Mouse (Mus musculus) forebrain, embryonic 10.5 days (tissue): ENCODE data around the gene Paqr5. TPM values are rescaled to one million over a fixed set of nuclear protein-coding genes. Genes with fewer than 3 reads are reported as not detected.

ENCODE experiments used
- DNase-seq: peaks from one replicate; pipeline ENCODE4 v3.0.0-alpha.2; 2017; ENCODE audit warnings: low spot score; ENCODE audit errors: extremely low spot score
- H3K27ac ChIP-seq: fragments of 300-500 bp; sonication (generic); 2 replicates; pipeline ENCODE4 v1.5.1; 2016; ENCODE audit warnings: mild to moderate bottlenecking
- H3K27me3 ChIP-seq: fragments of 300-500 bp; sonication (generic); 2 replicates; pipeline ENCODE4 v1.6.1; 2016; ENCODE audit warnings: mild to moderate bottlenecking; ENCODE audit not compliant: poor library complexity, severe bottlenecking
- H3K36me3 ChIP-seq: fragments of 300-500 bp; sonication (generic); replicated peaks from 2 replicates; pipeline ENCODE4 v1.6.1; 2016; ENCODE audit warnings: mild to moderate bottlenecking, moderate library complexity
- H3K4me1 ChIP-seq: fragments of 300-500 bp; sonication (generic); 2 replicates; pipeline ENCODE4 v1.6.1; 2016
- H3K4me3 ChIP-seq: fragments of 300-500 bp; sonication (generic); 2 replicates; pipeline ENCODE4 v1.5.1; 2016; ENCODE audit warnings: mild to moderate bottlenecking, moderate library complexity
- H3K9me3 ChIP-seq: fragments of 300-500 bp; sonication (generic); 2 replicates; pipeline ENCODE4 v1.6.1; 2016; ENCODE audit warnings: mild to moderate bottlenecking, moderate library complexity
- WGBS: fragments of 180-500 bp; shearing (Covaris S2); methylation state at CpG from one replicate; pipeline ENCODE4 v1.1.7; 2016; 5-methylcytosine and 5-hydroxymethylcytosine counted together
- polyA plus RNA-seq: library from polyadenylated mRNA; unstranded; fragments of >200 nt; fragmentation: Nextera tagmentation; extraction: Ambion mirVana; gene quantifications from 2 replicates; pipeline ENCODE4 v1.2.1, GENCODE M21; 2016

The Paqr5 gene
- 0.58 and 1.0 TPM in 2 replicates for polyA plus RNA-seq

- peaks cover 73% of the 10 kb centered on the region for H3K27me3 ChIP-seq
- H3K4me3 ChIP-seq, result peak within 1 kb of the TSS; percentile 60
- under 1% methylated on average over 32 of the region's 32 CpGs for WGBS
- DNase-seq, result no peak
- H3K4me1 ChIP-seq, result peaks cover 25% of the 10 kb centered on the region
- H3K9me3 ChIP-seq, result no peaks in the 10 kb centered on the region
- peak within 1 kb of the TSS; percentile 65 for H3K27ac ChIP-seq
- H3K36me3 ChIP-seq, result no peaks in the 10 kb centered on the region
These were observed at the start of gene Paqr5 for GRCm38 (mm10) chr9:62026600-62026999. Paqr5 (minus strand) TSS chr9:62026856.

- no peaks in the 10 kb centered on the region for H3K27me3 ChIP-seq
- 93% methylated on average over 3 of the region's 3 CpGs for WGBS
- no peaks in the 10 kb centered on the region for H3K9me3 ChIP-seq
- DNase-seq, result no peak
- H3K36me3 ChIP-seq, result no peaks in the 10 kb centered on the region; the same call in 1 of the 2 replicates
- no peak overlapping the region for H3K27ac ChIP-seq
- no peaks in the 10 kb centered on the region for H3K4me1 ChIP-seq
- H3K4me3 ChIP-seq, result no peak overlapping the region
These were observed 35.6 kb upstream of the Paqr5 start for GRCm38 (mm10) chr9:62062234-62062633.

- no peak overlapping the region for H3K27ac ChIP-seq
- H3K27me3 ChIP-seq, result no peaks in the 10 kb centered on the region
- 98% methylated on average over 2 of the region's 2 CpGs for WGBS
- no peak for DNase-seq
- H3K4me1 ChIP-seq, result no peaks in the 10 kb centered on the region
- H3K9me3 ChIP-seq, result no peaks in the 10 kb centered on the region
- H3K4me3 ChIP-seq, result no peak overlapping the region
- H3K36me3 ChIP-seq, result no peaks in the 10 kb centered on the region; the same call in 1 of the 2 replicates
These were observed 33.8 kb upstream of the Paqr5 start for GRCm38 (mm10) chr9:62060431-62060830.

GRCm38 (mm10) chr9:62059941-62060340, 33.3 kb upstream of the Paqr5 start:
- WGBS, result 95% methylated on average over 11 of the region's 11 CpGs
- Histone ChIP-seq H3K4me3 (no peak overlapping the region), H3K9me3 (no peaks in the 10 kb centered on the region), H3K4me1 (no peaks in the 10 kb centered on the region), H3K36me3 (no peaks in the 10 kb centered on the region; the same call in 1 of the 2 replicates), H3K27me3 (no peaks in the 10 kb centered on the region), H3K27ac (no peak overlapping the region)
- DNase-seq, result no peak

GRCm38 (mm10) chr9:62057881-62058506, 31.3 kb upstream of the Paqr5 start:
- Histone ChIP-seq H3K27ac (no peak overlapping the region), H3K27me3 (no peaks in the 10 kb centered on the region), H3K9me3 (no peaks in the 10 kb centered on the region), H3K36me3 (no peaks in the 10 kb centered on the region; the same call in 1 of the 2 replicates), H3K4me3 (no peak overlapping the region), H3K4me1 (no peaks in the 10 kb centered on the region)
- 78% methylated on average over 7 of the region's 7 CpGs for WGBS
- no peak for DNase-seq

GRCm38 (mm10) chr9:62056206-62056605, 29.6 kb upstream of the Paqr5 start:
- Histone ChIP-seq H3K36me3 (no peaks in the 10 kb centered on the region; the same call in 1 of the 2 replicates), H3K27ac (no peak overlapping the region), H3K27me3 (no peaks in the 10 kb centered on the region), H3K4me1 (no peaks in the 10 kb centered on the region), H3K4me3 (no peak overlapping the region), H3K9me3 (no peaks in the 10 kb centered on the region)
- DNase-seq, result no peak
- 84% methylated on average over 2 of the region's 2 CpGs for WGBS

GRCm38 (mm10) chr9:62050801-62051200, 24.1 kb upstream of the Paqr5 start:
- Histone ChIP-seq H3K27me3 (no peaks in the 10 kb centered on the region), H3K27ac (no peak overlapping the region), H3K4me1 (peaks cover 8% of the 10 kb centered on the region), H3K36me3 (no peaks in the 10 kb centered on the region), H3K9me3 (no peaks in the 10 kb centered on the region), H3K4me3 (no peak overlapping the region)
- 50% methylated on average over 4 of the region's 4 CpGs for WGBS
- no peak for DNase-seq

- Histone ChIP-seq H3K36me3 (no peaks in the 10 kb centered on the region), H3K27me3 (no peaks in the 10 kb centered on the region), H3K4me1 (peaks cover 8% of the 10 kb centered on the region), H3K4me3 (no peak overlapping the region), H3K9me3 (no peaks in the 10 kb centered on the region), H3K27ac (no peak overlapping the region)
- 77% methylated on average over 8 of the region's 8 CpGs for WGBS
- no peak for DNase-seq
These were observed 22.5 kb upstream of the Paqr5 start for GRCm38 (mm10) chr9:62049166-62049565.

- H3K27me3 ChIP-seq, result peaks cover 9% of the 10 kb centered on the region
- 90% methylated on average over 3 of the region's 3 CpGs for WGBS
- H3K27ac ChIP-seq, result no peak overlapping the region
- no peak overlapping the region for H3K4me3 ChIP-seq
- H3K36me3 ChIP-seq, result no peaks in the 10 kb centered on the region
- DNase-seq, result no peak
- no peaks in the 10 kb centered on the region for H3K9me3 ChIP-seq
- H3K4me1 ChIP-seq, result peaks cover 8% of the 10 kb centered on the region
These were observed 15.5 kb upstream of the Paqr5 start for GRCm38 (mm10) chr9:62042167-62042566.

GRCm38 (mm10) chr9:62040008-62040608, 13.5 kb upstream of the Paqr5 start:
- H3K4me3 ChIP-seq, result peak overlapping the region; percentile 30

GRCm38 (mm10) chr9:62035806-62036205, 9.2 kb upstream of the Paqr5 start:
- DNase-seq, result no peak
- no peaks in the 10 kb centered on the region for H3K9me3 ChIP-seq
- 71% methylated on average over 1 of the region's 1 CpGs for WGBS
- H3K27ac ChIP-seq, result no peak overlapping the region
- no peak overlapping the region for H3K4me3 ChIP-seq
- peaks cover 9% of the 10 kb centered on the region for H3K27me3 ChIP-seq
- no peaks in the 10 kb centered on the region for H3K36me3 ChIP-seq
- H3K4me1 ChIP-seq, result peaks cover 24% of the 10 kb centered on the region

More at GRCm38 (mm10) chr9:62040008-62040608, 13.5 kb upstream of the Paqr5 start:
- Histone ChIP-seq H3K27me3 (peaks cover 9% of the 10 kb centered on the region), H3K9me3 (no peaks in the 10 kb centered on the region), H3K27ac (no peak overlapping the region), H3K36me3 (no peaks in the 10 kb centered on the region), H3K4me1 (peaks cover 19% of the 10 kb centered on the region)
- 9% methylated on average over 20 of the region's 20 CpGs for WGBS
- peak; percentile 81 for DNase-seq

- Histone ChIP-seq H3K4me3 (no peak overlapping the region), H3K36me3 (no peaks in the 10 kb centered on the region), H3K4me1 (peaks cover 23% of the 10 kb centered on the region), H3K9me3 (no peaks in the 10 kb centered on the region), H3K27ac (no peak overlapping the region), H3K27me3 (peaks cover 26% of the 10 kb centered on the region)
- WGBS, result 89% methylated on average over 3 of the region's 3 CpGs
- DNase-seq, result no peak
These were observed 5.5 kb upstream of the Paqr5 start for GRCm38 (mm10) chr9:62032206-62032605.

- no peak overlapping the region for H3K4me3 ChIP-seq
- no peak for DNase-seq
- H3K9me3 ChIP-seq, result no peaks in the 10 kb centered on the region
- peaks cover 20% of the 10 kb centered on the region for H3K4me1 ChIP-seq
- no peak overlapping the region for H3K27ac ChIP-seq
- WGBS, result 62% methylated on average over 3 of the region's 3 CpGs
- no peaks in the 10 kb centered on the region for H3K36me3 ChIP-seq
- H3K27me3 ChIP-seq, result peaks cover 68% of the 10 kb centered on the region
These were observed 1.4 kb upstream of the Paqr5 start for GRCm38 (mm10) chr9:62028072-62028471.
